Mouse (Mus musculus) liver, adult (tissue): ENCODE data around the gene Ccdc185.

Source experiments
- GATA4 ChIP-seq: IDR thresholded peaks from 2 replicates; pipeline ENCODE4 v1.6.1; 2014; ENCODE audit warnings: mild to moderate bottlenecking, low read length; ENCODE audit not compliant: insufficient replicate concordance

Gene Ccdc185

GRCm38 (mm10) chr1:182749080-182749479 is at the start of gene Ccdc185:
Ccdc185 (minus strand) TSS chr1:182749180.
- no peak for TF ChIP-seq GATA4

GRCm38 (mm10) chr1:182797048-182797447 is 48.1 kb upstream of the Ccdc185 start:
- no peak for TF ChIP-seq GATA4

GRCm38 (mm10) chr1:182794628-182795027 is 45.6 kb upstream of the Ccdc185 start:
- no peak for TF ChIP-seq GATA4

- no peak for TF ChIP-seq GATA4
These were observed 45.2 kb upstream of the Ccdc185 start for GRCm38 (mm10) chr1:182794221-182794620.

GRCm38 (mm10) chr1:182792521-182793071 is 43.6 kb upstream of the Ccdc185 start:
- no peak for TF ChIP-seq GATA4

- no peak for TF ChIP-seq GATA4
These were observed 39.9 kb upstream of the Ccdc185 start for GRCm38 (mm10) chr1:182788896-182789295.

- no peak for TF ChIP-seq GATA4
These were observed 38.0 kb upstream of the Ccdc185 start for GRCm38 (mm10) chr1:182787030-182787429.

GRCm38 (mm10) chr1:182785504-182785903 is 36.5 kb upstream of the Ccdc185 start:
- TF ChIP-seq GATA4, result no peak

GRCm38 (mm10) chr1:182784784-182785183 is 35.8 kb upstream of the Ccdc185 start:
- no peak for TF ChIP-seq GATA4

GRCm38 (mm10) chr1:182783774-182784173 is 34.8 kb upstream of the Ccdc185 start:
- TF ChIP-seq GATA4, result no peak

- TF ChIP-seq GATA4, result no peak
These were observed 30.1 kb upstream of the Ccdc185 start for GRCm38 (mm10) chr1:182779024-182779520.

GRCm38 (mm10) chr1:182778225-182778624 is 29.2 kb upstream of the Ccdc185 start:
- no peak for TF ChIP-seq GATA4

- no peak for TF ChIP-seq GATA4
These were observed 27.9 kb upstream of the Ccdc185 start for GRCm38 (mm10) chr1:182776749-182777410.

GRCm38 (mm10) chr1:182775576-182775975 is 26.6 kb upstream of the Ccdc185 start:
- TF ChIP-seq GATA4, result no peak

- no peak for TF ChIP-seq GATA4
These were observed 15.7 kb upstream of the Ccdc185 start for GRCm38 (mm10) chr1:182764541-182765281.
